Mouse (Mus musculus) lung, adult 2 months (tissue): Measurements from ENCODE around the gene Gys1.
"Not testable (repeated sequence)": the region's sequence is repeated elsewhere in the genome, so short reads cannot be mapped to it uniquely, and the experiment has no call there.

Experiments
- CTCF ChIP-seq: fragments of 200-500 bp; IDR thresholded peaks from 2 replicates; pipeline ENCODE4 v1.5.1; 2011; ENCODE audit warnings: mild to moderate bottlenecking, low read length, control low read depth; ENCODE audit not compliant: insufficient read depth
- POLR2A ChIP-seq: fragments of 200-500 bp; IDR thresholded peaks from 2 replicates; pipeline ENCODE4 v1.6.1; 2011; ENCODE audit warnings: low read depth, mild to moderate bottlenecking, control low read depth, low read length, borderline replicate concordance; ENCODE audit errors: extremely low read depth

DNA sequence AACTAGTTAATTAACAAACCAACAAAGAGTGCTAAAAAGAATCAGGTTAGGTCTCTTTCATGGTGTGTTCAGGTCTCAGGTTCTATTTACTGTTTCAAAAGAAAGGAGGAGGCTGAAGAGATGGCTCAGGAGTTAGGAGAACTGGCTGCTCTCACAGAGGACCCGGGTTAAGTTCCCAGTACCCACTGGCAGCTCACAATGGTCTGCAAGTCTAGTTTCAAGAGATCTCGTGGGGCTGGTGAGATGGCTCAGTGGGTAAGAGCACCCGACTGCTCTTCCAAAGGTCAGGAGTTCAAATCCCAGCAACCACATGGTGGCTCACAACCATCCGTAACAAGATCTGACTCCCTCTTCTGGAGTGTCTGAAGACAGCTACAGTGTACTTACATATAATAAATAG, 45.7 kb downstream of the Gys1 start:
- TF ChIP-seq POLR2A, CTCF: not testable (repeated sequence)
